Mouse (Mus musculus): ENCODE measurements around the gene Vgll4. TPM values are rescaled to one million over a fixed set of nuclear protein-coding genes. Genes with fewer than 3 reads are reported as not detected.

Gene Vgll4
- polyA plus RNA-seq (2014; fragmentation: Nextera tagmentation; extraction: Ambion mirVana): 72.0 and 73.1 TPM in 2 replicates

- Histone ChIP-seq H3K4me3 (ENCODE audit: low read depth, low read length) (peak within 1 kb of the TSS; percentile 61), H3K9me3 (ENCODE audit: control insufficient read depth, low read length) (no peaks in the 10 kb centered on the region), H3K9ac (ENCODE audit: low read length) (peak within 1 kb of the TSS; percentile 59), H3K4me1 (replicated peaks; ENCODE audit: control insufficient read depth, insufficient read depth, low read length) (0 out of 2 replicates have a peak, but pooled peaks cover 5% of the 10 kb centered on the region), H3K27me3 (ENCODE audit: control insufficient read depth, insufficient read depth, low read length) (peaks cover 27% of the 10 kb centered on the region), H3K27ac (ENCODE audit: low read depth, low read length) (no peak within 1 kb of the TSS), H3K4me2 (ENCODE audit: low read depth, low read length, severe bottlenecking) (peak within 1 kb of the TSS; percentile 100), H3K36me3 (ENCODE audit: control insufficient read depth, insufficient read depth, low read length) (no peaks in the 10 kb centered on the region)
- ATAC-seq (replicated peaks; ENCODE audit: low FRiP score): peak; percentile 57
- WGBS: under 1% methylated on average over 79 of the region's 79 CpGs
- peak; percentile 85 for DNase-seq (ENCODE audit: low spot score)
Observed at GRCm38 (mm10) chr6:114969213-114970120, at the start of gene Vgll4. Vgll4 (minus strand) TSS chr6:114969994.

GRCm38 (mm10) chr6:115015461-115015860, 45.7 kb upstream of the Vgll4 start:
- H3K9me3 ChIP-seq (ENCODE audit: control insufficient read depth, low read length): no peaks in the 10 kb centered on the region
- H3K4me3 ChIP-seq (ENCODE audit: low read depth, low read length): no peak overlapping the region
- H3K36me3 ChIP-seq (ENCODE audit: control insufficient read depth, insufficient read depth, low read length): no peaks in the 10 kb centered on the region; the same call in 1 of the 2 replicates
- no peaks in the 10 kb centered on the region for H3K27me3 ChIP-seq (ENCODE audit: control insufficient read depth, insufficient read depth, low read length)
- WGBS: 93% methylated on average over 13 of the region's 13 CpGs
- no peak overlapping the region for H3K27ac ChIP-seq (ENCODE audit: low read depth, low read length)
- DNase-seq (ENCODE audit: low spot score): no peak
- no peak overlapping the region for H3K4me2 ChIP-seq (ENCODE audit: low read depth, low read length, severe bottlenecking)
- no peaks in the 10 kb centered on the region for H3K4me1 ChIP-seq (replicated peaks; ENCODE audit: control insufficient read depth, insufficient read depth, low read length)
- no peak overlapping the region for H3K9ac ChIP-seq (ENCODE audit: low read length)
- ATAC-seq (replicated peaks; ENCODE audit: low FRiP score): no peak

GRCm38 (mm10) chr6:115013574-115013973, 43.8 kb upstream of the Vgll4 start:
- Histone ChIP-seq H3K4me1 (replicated peaks; ENCODE audit: control insufficient read depth, insufficient read depth, low read length) (no peaks in the 10 kb centered on the region), H3K9me3 (ENCODE audit: control insufficient read depth, low read length) (no peaks in the 10 kb centered on the region), H3K36me3 (ENCODE audit: control insufficient read depth, insufficient read depth, low read length) (no peaks in the 10 kb centered on the region; the same call in 1 of the 2 replicates), H3K4me3 (ENCODE audit: low read depth, low read length) (no peak overlapping the region), H3K4me2 (ENCODE audit: low read depth, low read length, severe bottlenecking) (no peak overlapping the region), H3K27ac (ENCODE audit: low read depth, low read length) (no peak overlapping the region), H3K9ac (ENCODE audit: low read length) (no peak overlapping the region), H3K27me3 (ENCODE audit: control insufficient read depth, insufficient read depth, low read length) (no peaks in the 10 kb centered on the region)
- DNase-seq (ENCODE audit: low spot score) (no peak), ATAC-seq (replicated peaks; ENCODE audit: low FRiP score) (no peak)
- 86% methylated on average over 4 of the region's 4 CpGs for WGBS

GRCm38 (mm10) chr6:115011792-115012191, 42.0 kb upstream of the Vgll4 start:
- Histone ChIP-seq H3K27me3 (ENCODE audit: control insufficient read depth, insufficient read depth, low read length) (no peaks in the 10 kb centered on the region), H3K4me2 (ENCODE audit: low read depth, low read length, severe bottlenecking) (no peak overlapping the region), H3K36me3 (ENCODE audit: control insufficient read depth, insufficient read depth, low read length) (no peaks in the 10 kb centered on the region; the same call in 1 of the 2 replicates), H3K9ac (ENCODE audit: low read length) (no peak overlapping the region), H3K4me1 (replicated peaks; ENCODE audit: control insufficient read depth, insufficient read depth, low read length) (no peaks in the 10 kb centered on the region; the same call in 1 of the 2 replicates), H3K4me3 (ENCODE audit: low read depth, low read length) (no peak overlapping the region), H3K9me3 (ENCODE audit: control insufficient read depth, low read length) (no peaks in the 10 kb centered on the region), H3K27ac (ENCODE audit: low read depth, low read length) (no peak overlapping the region)
- 73% methylated on average over 8 of the region's 8 CpGs for WGBS
- ATAC-seq (replicated peaks; ENCODE audit: low FRiP score) (no peak), DNase-seq (ENCODE audit: low spot score) (no peak)

GRCm38 (mm10) chr6:115010815-115011214, 41.0 kb upstream of the Vgll4 start:
- no peak overlapping the region for H3K9ac ChIP-seq (ENCODE audit: low read length)
- H3K9me3 ChIP-seq (ENCODE audit: control insufficient read depth, low read length): no peaks in the 10 kb centered on the region
- no peak for ATAC-seq (replicated peaks; ENCODE audit: low FRiP score)
- 79% methylated on average over 9 of the region's 9 CpGs for WGBS
- no peak overlapping the region for H3K4me3 ChIP-seq (ENCODE audit: low read depth, low read length)
- no peak overlapping the region for H3K27ac ChIP-seq (ENCODE audit: low read depth, low read length)
- no peak overlapping the region for H3K4me2 ChIP-seq (ENCODE audit: low read depth, low read length, severe bottlenecking)
- H3K4me1 ChIP-seq (replicated peaks; ENCODE audit: control insufficient read depth, insufficient read depth, low read length): no peaks in the 10 kb centered on the region; the same call in 1 of the 2 replicates
- no peak for DNase-seq (ENCODE audit: low spot score)
- H3K36me3 ChIP-seq (ENCODE audit: control insufficient read depth, insufficient read depth, low read length): no peaks in the 10 kb centered on the region; the same call in 1 of the 2 replicates
- no peaks in the 10 kb centered on the region for H3K27me3 ChIP-seq (ENCODE audit: control insufficient read depth, insufficient read depth, low read length)

GRCm38 (mm10) chr6:115010304-115010703, 40.5 kb upstream of the Vgll4 start:
- ATAC-seq (replicated peaks; ENCODE audit: low FRiP score): no peak
- Histone ChIP-seq H3K9me3 (ENCODE audit: control insufficient read depth, low read length) (no peaks in the 10 kb centered on the region), H3K9ac (ENCODE audit: low read length) (no peak overlapping the region), H3K4me2 (ENCODE audit: low read depth, low read length, severe bottlenecking) (no peak overlapping the region), H3K36me3 (ENCODE audit: control insufficient read depth, insufficient read depth, low read length) (no peaks in the 10 kb centered on the region; the same call in 1 of the 2 replicates), H3K4me1 (replicated peaks; ENCODE audit: control insufficient read depth, insufficient read depth, low read length) (no peaks in the 10 kb centered on the region; the same call in 1 of the 2 replicates), H3K4me3 (ENCODE audit: low read depth, low read length) (no peak overlapping the region), H3K27me3 (ENCODE audit: control insufficient read depth, insufficient read depth, low read length) (no peaks in the 10 kb centered on the region), H3K27ac (ENCODE audit: low read depth, low read length) (no peak overlapping the region)
- no peak for DNase-seq (ENCODE audit: low spot score)
- WGBS: 81% methylated on average over 9 of the region's 9 CpGs

- 33% methylated on average over 5 of the region's 5 CpGs for WGBS
- DNase-seq (ENCODE audit: low spot score) (peak; percentile 89), ATAC-seq (replicated peaks; ENCODE audit: low FRiP score) (0 out of 2 replicates have a peak, but pooled peaks have one; percentile 55)
- Histone ChIP-seq H3K9me3 (ENCODE audit: control insufficient read depth, low read length) (no peaks in the 10 kb centered on the region), H3K4me1 (replicated peaks; ENCODE audit: control insufficient read depth, insufficient read depth, low read length) (no peaks in the 10 kb centered on the region; the same call in 1 of the 2 replicates), H3K36me3 (ENCODE audit: control insufficient read depth, insufficient read depth, low read length) (no peaks in the 10 kb centered on the region; the same call in 1 of the 2 replicates), H3K4me2 (ENCODE audit: low read depth, low read length, severe bottlenecking) (no peak overlapping the region), H3K27me3 (ENCODE audit: control insufficient read depth, insufficient read depth, low read length) (no peaks in the 10 kb centered on the region), H3K27ac (ENCODE audit: low read depth, low read length) (no peak overlapping the region), H3K9ac (ENCODE audit: low read length) (0 out of 2 replicates have a peak overlapping the region, but pooled peaks have one; percentile 4), H3K4me3 (ENCODE audit: low read depth, low read length) (no peak overlapping the region)
Observed at GRCm38 (mm10) chr6:115007728-115008127, 37.9 kb upstream of the Vgll4 start.

GRCm38 (mm10) chr6:115006948-115007347, 37.2 kb upstream of the Vgll4 start:
- Histone ChIP-seq H3K9me3 (ENCODE audit: control insufficient read depth, low read length) (no peaks in the 10 kb centered on the region), H3K27me3 (ENCODE audit: control insufficient read depth, insufficient read depth, low read length) (no peaks in the 10 kb centered on the region), H3K4me3 (ENCODE audit: low read depth, low read length) (no peak overlapping the region), H3K27ac (ENCODE audit: low read depth, low read length) (no peak overlapping the region), H3K4me2 (ENCODE audit: low read depth, low read length, severe bottlenecking) (no peak overlapping the region), H3K9ac (ENCODE audit: low read length) (no peak overlapping the region), H3K4me1 (replicated peaks; ENCODE audit: control insufficient read depth, insufficient read depth, low read length) (no peaks in the 10 kb centered on the region; the same call in 1 of the 2 replicates), H3K36me3 (ENCODE audit: control insufficient read depth, insufficient read depth, low read length) (no peaks in the 10 kb centered on the region; the same call in 1 of the 2 replicates)
- ATAC-seq (replicated peaks; ENCODE audit: low FRiP score) (no peak), DNase-seq (ENCODE audit: low spot score) (no peak)
- WGBS: 61% methylated on average over 6 of the region's 6 CpGs
